Mouse (Mus musculus) G1E (cell line): ENCODE results near the gene AL731706.1.

Experiments used
- CTCF ChIP-seq: IDR thresholded peaks from 2 replicates; pipeline ENCODE4 v1.5.1; 2012; ENCODE audit warnings: low read depth, low read length, inconsistent platforms, mixed read lengths
- TAL1 ChIP-seq: conservative IDR thresholded peaks from 2 replicates; pipeline ENCODE4 v1.6.1; 2012; ENCODE audit warnings: low read depth, low read length, inconsistent platforms, mixed read lengths

DNA sequence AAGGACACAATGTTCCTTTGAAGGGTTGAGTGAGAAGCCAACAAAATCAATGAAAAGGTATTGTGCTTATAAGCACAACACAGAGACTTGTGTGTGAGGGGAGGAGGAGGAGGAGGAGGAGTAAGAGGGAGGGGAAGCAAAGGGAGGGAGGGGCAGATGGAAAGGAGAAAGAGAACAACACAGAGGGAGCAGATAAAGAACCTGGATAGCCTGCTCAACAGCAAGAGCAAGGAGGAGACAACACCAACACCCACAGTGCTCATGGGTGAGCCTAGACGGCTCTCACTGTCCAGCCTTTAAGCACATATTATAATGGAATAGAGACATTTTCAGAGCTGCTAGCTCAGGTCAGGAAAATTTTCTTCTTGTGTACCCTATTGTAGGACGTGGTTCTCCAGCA, 18.1 kb upstream of the AL731706.1 start:
- TF ChIP-seq CTCF (no peak), TAL1 (no peak)
